Mouse (Mus musculus): Measurements from ENCODE around the gene Sobp.
A peak's percentile ranks its signal among the peaks of the same experiment; 100 is the strongest.

Gene Sobp

DNA sequence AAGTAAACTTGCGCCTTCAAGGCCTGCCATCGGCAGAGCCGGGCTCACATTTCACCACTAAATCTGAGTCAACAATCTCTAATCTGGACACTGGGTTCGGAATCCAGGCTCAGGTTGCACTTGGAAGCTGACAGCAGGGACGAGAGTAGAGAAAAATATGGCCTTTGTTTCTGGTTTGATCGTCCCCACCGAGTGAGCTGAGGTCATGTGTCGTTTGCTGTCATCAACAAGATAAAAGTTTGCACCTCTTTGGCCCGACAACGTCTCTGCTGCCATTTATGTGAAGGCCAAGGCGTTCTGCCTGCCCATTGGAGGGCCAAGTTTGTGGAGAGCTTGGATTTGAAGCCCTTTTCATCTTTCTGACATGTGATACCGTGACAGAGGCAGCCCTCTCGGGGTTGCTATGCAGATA lies 178.8 kb downstream of the Sobp start:
- no peak for DNase-seq (ENCODE audit: low spot score in 2 of 2)

- no peak for DNase-seq (ENCODE audit: low spot score in 2 of 2)
These were observed 180.0 kb downstream of the Sobp start for GRCm38 (mm10) chr10:42994331-42994782.

- DNase-seq (ENCODE audit: low spot score in 2 of 2): no peak
These were observed 183.3 kb downstream of the Sobp start for GRCm38 (mm10) chr10:42991018-42991417.

GRCm38 (mm10) chr10:42989910-42990309 lies 184.4 kb downstream of the Sobp start:
- DNase-seq (ENCODE audit: low spot score in 2 of 2): no peak

DNA sequence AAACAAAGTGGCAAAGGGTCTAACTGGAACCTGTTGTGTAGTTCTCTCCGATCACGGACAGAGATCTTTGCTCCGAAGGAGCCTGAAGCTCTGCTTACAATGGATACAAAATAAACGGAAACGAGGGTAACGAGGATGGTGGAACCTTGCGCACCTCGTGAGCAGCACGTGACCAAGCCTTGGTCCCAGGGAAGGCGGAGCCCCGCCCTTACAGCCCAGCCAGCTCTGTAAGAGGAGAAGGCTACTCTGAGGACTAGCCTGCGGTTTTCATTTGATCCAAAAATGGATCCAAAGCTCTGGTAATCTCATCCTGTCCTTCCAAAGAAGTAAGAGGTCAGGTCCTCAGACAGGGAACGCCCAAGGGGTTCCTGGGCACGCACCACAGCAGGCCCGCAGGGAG lies 185.7 kb downstream of the Sobp start:
- no peak for DNase-seq (ENCODE audit: low spot score in 2 of 2)

DNA sequence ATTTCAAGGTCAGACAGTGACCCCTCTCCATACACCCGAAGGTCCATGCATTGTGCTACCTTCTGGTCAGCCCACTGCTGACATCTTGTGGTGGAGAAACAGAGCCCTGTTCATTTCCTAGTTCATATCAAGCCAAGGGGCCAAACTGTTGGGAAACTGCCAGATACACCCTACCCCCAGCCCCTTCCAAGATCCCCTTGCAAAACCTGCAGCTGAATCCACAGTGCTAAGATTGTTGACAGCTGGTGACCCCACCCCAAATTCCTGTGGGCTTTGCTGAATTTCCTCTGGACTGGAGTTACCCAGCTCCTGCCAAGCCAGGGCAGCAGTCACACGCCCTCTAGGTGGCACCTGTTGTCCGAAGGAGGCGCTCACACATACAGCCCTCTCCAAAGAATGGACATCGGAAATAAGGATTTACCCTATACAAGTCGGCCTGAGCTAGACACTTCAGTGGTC lies 186.7 kb downstream of the Sobp start:
- no peak for DNase-seq (ENCODE audit: low spot score in 2 of 2)

DNA sequence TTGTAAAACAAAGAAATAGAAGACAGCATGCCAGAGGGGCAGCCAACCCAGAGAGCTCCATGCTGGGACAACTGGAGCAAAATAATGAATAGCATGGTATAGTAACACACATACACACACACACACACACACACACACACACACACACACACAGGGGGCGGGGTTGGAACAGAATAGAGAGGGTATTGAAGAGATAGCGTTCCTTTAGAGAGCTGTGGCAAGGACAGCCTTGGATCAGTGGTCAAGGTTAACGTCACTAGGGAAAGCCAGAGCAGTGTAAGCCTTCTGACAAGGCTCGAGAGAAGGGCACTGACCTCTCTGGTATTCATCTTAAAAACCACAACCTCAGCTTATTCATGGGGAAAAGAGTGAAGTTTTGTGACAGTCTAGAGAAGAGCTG lies 189.4 kb downstream of the Sobp start:
- no peak for DNase-seq (ENCODE audit: low spot score in 2 of 2)

GRCm38 (mm10) chr10:42980999-42981757 lies 193.2 kb downstream of the Sobp start:
- no peak for DNase-seq (ENCODE audit: low spot score in 2 of 2)

DNA sequence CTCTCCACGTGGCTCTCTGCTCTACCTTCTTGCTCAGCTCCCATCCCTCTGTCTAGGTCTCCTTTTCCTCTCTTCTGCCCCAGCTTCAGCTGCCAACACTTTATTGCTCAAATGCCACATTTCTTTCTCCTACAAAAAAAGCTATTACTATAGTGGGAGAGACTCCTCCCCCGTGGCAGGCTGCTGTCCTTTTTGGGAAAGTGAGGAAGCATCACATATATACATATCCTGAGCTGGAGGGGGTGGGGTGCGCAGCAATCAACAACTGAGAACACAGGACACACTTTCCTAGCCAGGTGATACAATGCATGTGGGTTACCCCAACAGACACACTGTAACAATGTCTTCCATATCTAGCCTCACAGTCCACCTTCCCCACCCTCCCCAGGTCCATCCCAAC lies 196.0 kb downstream of the Sobp start:
- DNase-seq (ENCODE audit: low spot score in 2 of 2): no peak

DNA sequence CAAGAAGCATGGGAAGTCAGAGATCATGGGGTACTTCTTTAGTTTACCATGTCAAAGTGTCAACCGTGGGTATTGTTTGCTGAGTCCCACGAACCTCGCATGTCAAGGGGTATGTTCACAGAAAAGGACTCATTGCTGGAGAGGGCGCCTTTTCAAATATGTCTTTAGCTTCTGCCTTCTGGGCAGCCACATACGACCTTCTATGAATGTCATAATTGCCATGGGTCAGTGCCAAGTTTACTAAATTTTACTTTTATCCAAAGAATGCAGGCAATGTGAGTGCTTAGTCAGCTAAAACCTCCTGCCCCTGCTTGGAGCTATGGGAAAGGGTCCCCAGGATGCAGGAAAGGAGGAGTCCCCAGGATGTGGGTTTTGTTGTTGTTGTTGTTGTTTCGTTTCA lies 197.8 kb downstream of the Sobp start:
- DNase-seq (ENCODE audit: low spot score in 2 of 2): no peak

DNA sequence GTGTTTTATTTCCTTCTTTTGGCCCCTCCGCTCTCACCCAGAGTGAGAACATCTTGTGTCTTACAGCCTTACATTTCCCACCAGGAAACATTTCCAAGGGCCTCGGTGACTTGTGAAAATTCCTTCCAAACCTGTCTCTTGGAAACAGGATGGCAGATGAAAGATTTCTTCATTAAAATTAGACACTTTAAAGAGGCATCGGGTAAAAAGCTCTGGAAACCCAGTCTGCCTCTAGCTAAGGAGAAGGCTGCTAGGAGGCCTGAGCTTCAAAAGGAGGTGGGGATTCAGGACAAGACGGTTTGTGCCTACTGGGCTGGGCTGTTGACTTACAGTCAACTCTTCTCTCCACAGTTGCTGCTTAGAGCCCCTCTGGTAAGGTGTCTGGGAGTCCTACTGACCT lies 200.8 kb downstream of the Sobp start:
- no peak for DNase-seq (ENCODE audit: low spot score in 2 of 2)

DNA sequence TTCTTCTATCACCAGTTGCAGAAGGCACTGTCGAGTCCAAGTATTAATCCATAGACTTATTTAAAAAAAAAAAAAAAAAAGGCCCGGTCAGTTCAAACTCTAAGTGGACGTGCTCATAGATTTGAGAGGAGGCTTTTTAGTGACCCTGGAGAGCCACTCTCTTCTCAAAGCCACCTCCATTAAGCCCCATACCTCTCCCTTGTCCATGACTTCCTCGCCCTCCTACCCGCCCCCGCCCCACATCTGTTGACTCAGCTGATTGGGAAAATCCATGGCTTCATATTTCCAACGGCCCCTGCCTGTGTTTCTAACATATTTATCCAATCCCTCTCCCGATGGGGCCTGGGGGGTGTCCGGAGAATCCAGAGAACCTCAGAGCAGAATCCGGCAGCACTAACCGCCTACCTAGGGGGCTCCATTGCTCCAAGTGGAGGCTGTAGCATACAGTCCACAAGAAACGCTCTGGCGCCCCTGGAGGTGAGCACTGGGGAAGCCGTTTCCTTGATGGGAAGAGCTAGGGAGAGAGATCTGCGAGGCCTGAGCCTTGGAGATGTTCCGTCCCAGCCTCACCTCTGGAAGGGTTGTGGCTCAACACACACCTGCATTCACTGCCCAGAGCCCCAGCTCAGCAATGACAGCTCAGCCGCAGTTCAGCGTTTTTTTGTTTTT lies 201.7 kb downstream of the Sobp start:
- no peak for DNase-seq (ENCODE audit: low spot score in 2 of 2)

DNA sequence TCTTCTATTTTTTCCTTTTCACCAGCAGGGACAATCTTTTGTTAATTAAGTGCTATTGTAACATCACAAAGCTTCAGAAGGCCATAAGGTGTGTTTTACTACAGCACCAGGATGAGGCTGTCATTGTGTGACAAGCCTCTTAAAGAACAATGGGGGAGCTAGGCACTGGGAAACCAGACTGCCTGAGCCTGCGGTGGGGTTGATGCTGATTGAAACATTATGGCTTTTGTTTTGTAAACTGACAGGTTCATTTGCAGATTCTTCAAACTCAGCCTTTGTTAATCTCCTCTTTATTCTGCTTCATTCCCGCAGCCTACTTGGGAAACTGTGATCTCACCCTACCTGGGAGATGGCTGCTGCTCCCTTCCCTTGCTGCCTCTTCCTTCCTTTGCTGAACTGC lies 206.0 kb downstream of the Sobp start:
- DNase-seq (ENCODE audit: low spot score in 2 of 2): no peak

GRCm38 (mm10) chr10:42963061-42963460 lies 211.3 kb downstream of the Sobp start:
- DNase-seq (ENCODE audit: low spot score in 2 of 2): no peak

GRCm38 (mm10) chr10:42962655-42963054 lies 211.7 kb downstream of the Sobp start:
- no peak for DNase-seq (ENCODE audit: low spot score in 2 of 2)

DNA sequence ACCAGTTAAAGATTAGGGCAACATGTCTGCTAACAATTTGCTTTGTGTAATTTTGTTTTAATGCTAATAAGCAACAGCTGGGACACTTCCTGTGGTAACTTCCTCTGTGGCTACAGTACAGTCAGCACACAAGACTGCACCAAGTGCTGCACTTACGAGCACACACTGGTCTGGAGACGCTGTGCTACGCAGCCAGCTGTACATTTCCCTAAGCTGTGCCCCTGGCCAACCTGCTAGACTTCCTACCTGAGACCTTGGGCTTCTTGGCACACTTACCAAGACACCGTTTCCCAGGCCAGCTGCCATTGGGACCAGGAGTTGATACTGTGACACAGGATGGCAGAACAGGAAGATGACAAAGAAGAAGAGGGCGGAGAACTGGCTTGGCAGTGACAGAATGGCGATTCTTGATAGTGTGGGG lies 212.1 kb downstream of the Sobp start:
- DNase-seq (ENCODE audit: low spot score in 2 of 2): no peak

DNA sequence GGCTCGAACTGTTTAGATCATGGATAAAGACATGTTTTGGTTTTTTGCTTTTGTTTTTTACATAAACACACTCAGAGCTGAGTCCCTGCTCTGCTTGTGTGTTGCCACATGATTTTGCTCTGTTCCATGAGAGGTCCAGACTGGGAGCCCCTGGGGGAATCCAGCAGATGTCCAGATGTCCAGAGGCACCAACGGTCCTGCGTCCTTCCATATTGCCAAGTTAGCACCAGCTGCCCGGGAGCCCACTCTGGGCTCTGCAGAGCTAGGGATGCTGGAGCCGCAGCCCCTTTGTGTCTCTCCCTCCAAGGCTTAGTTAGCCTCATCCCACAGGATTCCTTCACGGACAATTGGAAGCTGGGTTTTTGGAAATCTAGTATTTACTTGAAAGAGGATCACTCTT lies 212.6 kb downstream of the Sobp start:
- DNase-seq (ENCODE audit: low spot score in 2 of 2): no peak

DNA sequence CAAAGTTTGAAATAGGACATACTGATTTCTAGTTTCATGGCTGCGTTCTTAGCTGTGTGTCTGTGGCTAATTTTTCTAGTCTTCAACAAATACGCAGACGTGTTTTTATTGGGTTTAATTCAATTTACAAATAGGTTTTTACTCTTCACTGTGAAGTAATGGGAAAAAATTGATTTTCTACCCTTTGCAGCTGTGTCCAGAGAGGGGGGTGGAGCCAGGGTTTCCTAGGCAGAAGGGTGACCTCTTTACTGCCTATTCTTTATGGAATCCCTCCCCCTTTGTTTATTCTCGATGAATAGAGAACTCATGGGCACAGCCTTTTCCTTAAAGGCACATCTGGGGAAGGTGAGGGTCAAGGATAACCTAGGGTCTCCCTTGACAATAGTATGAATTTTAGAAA lies 215.6 kb downstream of the Sobp start:
- no peak for DNase-seq (ENCODE audit: low spot score in 2 of 2)

- peak; percentile 36 to 63 for DNase-seq (ENCODE audit: low spot score in 2 of 2)
These were observed 216.3 kb downstream of the Sobp start for GRCm38 (mm10) chr10:42957881-42958651.

- DNase-seq (ENCODE audit: low spot score in 2 of 2): no peak
These were observed 219.1 kb downstream of the Sobp start for GRCm38 (mm10) chr10:42955205-42955604.

- DNase-seq (ENCODE audit: low spot score in 2 of 2): no peak
These were observed 220.7 kb downstream of the Sobp start for GRCm38 (mm10) chr10:42953601-42954000.

Measured in right cerebral cortex, postnatal 36 days (tissue).